Mouse (Mus musculus) C2C12 (cell line): ENCODE results near the gene Prkag3. TPM values are rescaled to one million over a fixed set of nuclear protein-coding genes. Genes with fewer than 3 reads are reported as not detected.

Experiments
- H3K27me3 ChIP-seq: one replicate; pipeline ENCODE4 v1.6.1; 2011; ENCODE audit not compliant: control insufficient read depth, insufficient read depth, insufficient read length
- H3K36me3 ChIP-seq: one replicate; pipeline ENCODE4 v1.6.1; 2011; ENCODE audit not compliant: control insufficient read depth, insufficient read depth
- H3K4me3 ChIP-seq: one replicate; pipeline ENCODE4 v1.5.1; 2011; ENCODE audit warnings: mild to moderate bottlenecking, control low read depth; ENCODE audit not compliant: poor library complexity, insufficient read depth, severe bottlenecking
- H3K79me2 ChIP-seq: one replicate; pipeline ENCODE4 v1.6.1; 2011; ENCODE audit not compliant: control insufficient read depth, insufficient read depth
- H3K79me3 ChIP-seq: one replicate; pipeline ENCODE4 v1.6.1; 2011; ENCODE audit warnings: low read depth, control low read depth
- H3ac ChIP-seq: one replicate; pipeline ENCODE3; 2011; ENCODE audit warnings: low read depth; ENCODE audit not compliant: control insufficient read depth, insufficient read length
- CEBPB ChIP-seq: IDR thresholded peaks from one replicate; pipeline ENCODE4 v1.6.1; 2011; ENCODE audit warnings: low read depth, mild to moderate bottlenecking, control low read depth, moderate library complexity
- CTCF ChIP-seq: IDR thresholded peaks from one replicate; pipeline ENCODE4 v1.5.1; 2011; ENCODE audit not compliant: control insufficient read depth, insufficient read depth, insufficient read length
- FOSL1 ChIP-seq: IDR thresholded peaks from one replicate; pipeline ENCODE4 v1.8.0; 2011; ENCODE audit warnings: mild to moderate bottlenecking, low read length; ENCODE audit not compliant: poor library complexity, insufficient read depth, severe bottlenecking
- MAX ChIP-seq: IDR thresholded peaks from one replicate; pipeline ENCODE4 v1.6.1; 2011; ENCODE audit warnings: mild to moderate bottlenecking, control low read depth
- MYOD1 ChIP-seq: IDR thresholded peaks from one replicate; pipeline ENCODE4 v1.6.1; 2011; ENCODE audit warnings: low read depth; ENCODE audit not compliant: control insufficient read depth, insufficient read length
- MYOG ChIP-seq: IDR thresholded peaks from one replicate; pipeline ENCODE4 v1.6.1; 2011; ENCODE audit not compliant: control insufficient read depth, insufficient read length; ENCODE audit errors: extremely low read depth
- USF1 ChIP-seq: IDR thresholded peaks from one replicate; pipeline ENCODE4 v1.6.1; 2011; ENCODE audit warnings: low read depth, mild to moderate bottlenecking, control low read depth, moderate library complexity
- long read RNA-seq, 2 experiments: library from polyadenylated mRNA; unstranded; transcript quantifications; one replicate each; pipeline ENCODE4 v2.0.0; 2019 to 2020
- polyA plus RNA-seq: library from polyadenylated mRNA; unstranded; fragments of >200 nt; fragmentation: generic; extraction: Trizol; gene quantifications from one replicate; pipeline ENCODE4 v1.2.1, GENCODE M21; 2012; ENCODE audit warnings: missing spikeins

The Prkag3 gene
- polyA plus RNA-seq = 0.66 TPM
- long read RNA-seq, experiment 1, partial matches to known transcripts = 2 of 4 reads
- long read RNA-seq, experiment 1, other reads (novel, unspliced or antisense) = 1 of 4 reads
- long read RNA-seq, experiment 2, partial matches to known transcripts = 0 of 8 reads
- long read RNA-seq, experiment 2, other reads (novel, unspliced or antisense) = 7 of 8 reads

DNA sequence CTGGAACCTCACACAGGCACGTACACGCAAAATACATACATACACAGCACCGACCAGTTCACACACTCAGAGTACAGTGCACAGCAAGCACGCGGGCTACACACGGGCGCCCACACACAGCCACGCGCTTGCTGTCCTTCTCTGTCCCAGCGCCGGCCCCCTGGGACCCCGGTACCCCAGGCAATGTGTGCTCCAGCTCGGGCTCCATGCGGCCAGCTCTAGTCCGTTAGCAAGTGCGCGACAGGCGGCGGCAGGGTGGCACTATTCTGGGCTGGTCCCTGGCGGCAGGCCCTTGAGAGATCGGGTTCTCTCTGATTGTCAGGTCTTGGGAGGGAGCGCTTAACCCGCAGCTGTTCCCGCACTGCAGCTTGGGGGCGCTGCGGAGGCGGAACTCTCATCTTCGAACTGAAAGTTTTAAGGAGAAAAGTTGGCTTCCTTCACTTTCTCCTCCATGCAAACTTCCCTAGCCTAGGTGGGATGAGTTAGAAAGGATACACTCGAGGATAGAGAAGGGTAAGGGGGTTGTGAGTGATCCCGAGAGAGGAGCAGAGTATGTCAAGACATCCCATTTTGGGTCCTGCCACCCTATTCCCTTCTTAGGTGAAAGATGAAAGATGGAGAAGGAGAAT is at the start of gene Prkag3:
Gene Prkag3, minus strand, starts transcription at position 579 of the 629 bp plus-strand sequence.
- Histone ChIP-seq H3ac (peak within 1 kb of the TSS; percentile 12), H3K36me3 (no peaks in the 10 kb centered on the region), H3K79me3 (no peaks in the 10 kb centered on the region), H3K4me3 (peak within 1 kb of the TSS; percentile 3), H3K79me2 (no peaks in the 10 kb centered on the region), H3K27me3 (no peaks in the 10 kb centered on the region)
- TF ChIP-seq FOSL1 = no peak
- peak; percentile 60 for TF ChIP-seq CTCF
- TF ChIP-seq MYOD1 = peak; percentile 40

DNA sequence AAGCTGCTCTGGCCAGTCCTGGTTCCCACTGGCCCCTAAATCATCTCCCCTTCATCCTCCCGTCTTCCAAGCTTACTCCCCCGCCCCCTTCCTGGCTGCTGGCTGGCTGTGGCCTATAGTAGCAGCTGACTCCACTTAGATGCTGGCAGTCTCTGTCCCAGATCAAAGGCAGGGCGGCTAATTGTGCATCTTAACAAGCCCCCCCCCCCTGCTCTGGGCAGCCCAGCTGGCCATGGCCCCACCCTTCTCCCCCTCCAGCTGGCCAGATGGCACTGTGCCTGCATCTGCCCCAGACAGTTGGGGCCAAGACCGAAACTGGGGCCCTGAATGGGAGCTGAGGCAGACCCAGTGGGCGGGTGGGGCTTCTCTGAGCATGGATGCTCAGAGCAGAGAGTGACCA is 48.4 kb upstream of the Prkag3 start:
- Histone ChIP-seq H3K36me3 (no peaks in the 10 kb centered on the region), H3K4me3 (no peak overlapping the region), H3K79me3 (peaks cover 1% of the 10 kb centered on the region), H3ac (no peak overlapping the region), H3K27me3 (no peaks in the 10 kb centered on the region), H3K79me2 (no peaks in the 10 kb centered on the region)
- TF ChIP-seq FOSL1 = no peak
- no peak for TF ChIP-seq CTCF
- no peak for TF ChIP-seq MYOG
- no peak for TF ChIP-seq MYOD1
- TF ChIP-seq CEBPB = no peak
- no peak for TF ChIP-seq MAX
- no peak for TF ChIP-seq USF1

DNA sequence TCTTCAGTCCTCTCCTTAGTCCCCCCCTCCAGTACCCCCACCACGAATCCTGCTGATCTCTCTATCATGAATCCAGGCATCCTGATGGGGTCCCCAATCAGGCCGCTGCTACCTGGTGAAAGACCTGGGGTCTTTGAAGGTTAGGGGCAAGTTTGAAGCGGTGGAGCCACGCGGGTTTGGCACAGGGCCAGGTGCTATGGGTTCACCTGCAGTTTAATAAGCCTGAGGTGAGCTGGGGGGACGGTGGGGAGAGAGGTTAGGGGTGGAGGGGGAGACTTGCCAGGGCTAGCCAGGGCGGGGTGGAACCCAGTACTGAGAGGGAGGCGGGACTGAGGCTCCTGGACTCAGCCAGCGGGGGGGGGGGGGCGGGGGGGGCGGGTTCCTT is 46.1 kb upstream of the Prkag3 start:
- no peaks in the 10 kb centered on the region for H3K79me2 ChIP-seq
- TF ChIP-seq MAX (no peak), CEBPB (no peak), MYOD1 (no peak)
- no peak overlapping the region for H3ac ChIP-seq
- no peaks in the 10 kb centered on the region for H3K36me3 ChIP-seq
- no peaks in the 10 kb centered on the region for H3K27me3 ChIP-seq
- H3K79me3 ChIP-seq = peaks cover 1% of the 10 kb centered on the region
- H3K4me3 ChIP-seq = no peak overlapping the region

DNA sequence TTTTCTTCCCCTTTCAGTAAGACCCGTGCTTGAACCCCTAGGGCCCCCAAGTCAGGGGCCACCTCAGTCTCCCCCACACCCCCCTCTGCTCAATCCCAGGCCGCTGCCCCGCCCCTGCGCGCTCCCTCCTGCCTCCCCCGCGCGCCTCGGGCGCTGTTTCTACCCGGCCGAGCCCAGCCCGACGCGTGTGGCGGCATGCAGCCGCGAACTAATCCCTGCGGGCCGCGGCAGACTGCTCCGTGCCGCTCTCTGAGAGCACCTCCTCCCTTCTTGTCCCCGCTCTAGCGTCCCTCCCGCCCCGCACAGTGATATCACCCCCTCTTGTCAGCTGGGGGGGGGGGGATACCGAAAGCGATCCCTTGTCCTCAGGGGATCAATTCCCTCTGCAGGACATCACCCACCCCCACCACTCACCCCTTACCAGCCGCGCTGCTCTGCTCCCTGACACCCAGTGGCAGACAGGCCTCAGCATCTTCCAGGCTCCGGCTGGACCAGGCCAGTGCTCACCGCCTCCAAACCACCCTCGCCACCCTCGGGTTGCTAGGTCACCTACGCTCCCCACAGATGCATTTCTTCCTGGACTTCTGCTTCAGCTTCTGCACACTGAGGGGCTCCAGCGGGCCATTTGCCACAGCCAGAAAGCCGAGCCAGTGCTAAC is 45.6 kb upstream of the Prkag3 start:
- peaks cover 1% of the 10 kb centered on the region for H3K79me3 ChIP-seq
- no peak overlapping the region for H3ac ChIP-seq
- no peak overlapping the region for H3K4me3 ChIP-seq
- no peaks in the 10 kb centered on the region for H3K27me3 ChIP-seq
- H3K36me3 ChIP-seq = no peaks in the 10 kb centered on the region
- TF ChIP-seq CEBPB = no peak
- TF ChIP-seq USF1 = no peak
- no peaks in the 10 kb centered on the region for H3K79me2 ChIP-seq

DNA sequence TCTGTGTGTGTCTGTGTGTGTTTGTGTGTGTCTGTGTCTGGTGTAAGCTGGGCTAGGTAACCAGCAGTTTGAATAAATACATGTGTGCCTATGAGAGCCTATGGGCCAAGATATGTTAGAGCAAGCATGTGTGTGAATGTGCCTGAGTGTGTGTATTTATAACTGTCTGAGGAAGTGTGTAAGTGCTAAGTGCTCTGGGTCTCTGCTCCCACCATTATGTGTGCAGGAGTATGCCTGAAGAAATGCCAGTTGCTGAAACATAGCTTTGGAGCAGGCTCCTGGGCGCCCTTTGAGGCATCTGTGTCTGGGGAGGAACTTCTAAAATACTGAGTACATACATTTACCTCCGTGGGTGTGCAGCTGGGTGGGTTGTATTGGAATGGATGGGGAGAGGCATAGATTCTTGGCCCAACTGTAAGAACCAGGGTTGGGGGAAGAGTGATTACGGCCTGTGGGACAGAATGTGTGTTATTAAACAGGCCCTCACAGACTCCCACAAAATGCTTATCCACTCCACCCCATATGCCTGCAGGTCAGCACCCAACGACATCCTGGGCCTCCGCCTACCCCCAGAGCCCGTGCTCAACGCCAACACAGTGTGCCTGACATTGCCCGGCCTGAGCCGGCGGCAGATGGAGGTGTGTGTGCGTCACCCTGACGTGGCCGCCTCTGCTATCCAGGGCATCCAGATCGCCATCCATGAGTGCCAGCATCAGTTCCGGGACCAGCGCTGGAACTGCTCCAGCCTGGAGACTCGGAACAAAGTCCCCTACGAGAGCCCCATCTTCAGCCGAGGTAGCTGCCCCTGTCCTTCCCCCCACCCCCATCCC is 44.0 kb upstream of the Prkag3 start:
- H3K79me2 ChIP-seq = no peaks in the 10 kb centered on the region
- H3K36me3 ChIP-seq = no peaks in the 10 kb centered on the region
- H3ac ChIP-seq = no peak overlapping the region
- no peaks in the 10 kb centered on the region for H3K27me3 ChIP-seq
- H3K79me3 ChIP-seq = peaks cover 1% of the 10 kb centered on the region
- TF ChIP-seq FOSL1 = no peak
- no peak for TF ChIP-seq MYOD1
- TF ChIP-seq USF1 = no peak
- TF ChIP-seq MYOG = no peak
- no peak for TF ChIP-seq CTCF
- TF ChIP-seq CEBPB = no peak
- no peak for TF ChIP-seq MAX
- peak overlapping the region; percentile 26 for H3K4me3 ChIP-seq

DNA sequence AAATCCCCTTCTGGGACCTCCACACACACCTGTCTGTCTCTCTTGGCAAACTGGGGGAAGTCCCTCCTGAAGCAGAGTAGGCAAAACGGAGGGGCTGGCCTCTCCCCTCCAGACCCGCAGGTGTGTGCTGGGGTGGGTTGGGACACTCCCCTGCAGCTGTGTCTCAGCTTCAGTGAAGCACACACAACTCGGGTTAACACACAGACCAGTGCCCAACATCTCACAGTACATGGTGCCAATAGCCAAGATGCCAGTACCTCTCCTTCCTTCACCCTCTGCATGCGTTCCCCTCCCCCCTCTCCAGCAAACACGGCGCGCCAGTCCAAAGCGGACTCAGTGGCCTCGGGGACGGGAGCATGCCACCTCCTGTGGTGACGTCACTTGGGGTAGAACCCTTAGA is 42.2 kb upstream of the Prkag3 start, which contains the start of gene Wnt10a:
Gene Wnt10a, plus strand, starts transcription at position 268 of the 400 bp plus-strand sequence.
- TF ChIP-seq CEBPB = no peak
- TF ChIP-seq FOSL1 = no peak
- peak within 1 kb of the TSS; percentile 26 for H3K4me3 ChIP-seq
- H3K79me2 ChIP-seq = no peaks in the 10 kb centered on the region
- H3K79me3 ChIP-seq = peaks cover 1% of the 10 kb centered on the region
- peak within 1 kb of the TSS; percentile 0 for H3ac ChIP-seq
- no peaks in the 10 kb centered on the region for H3K27me3 ChIP-seq
- H3K36me3 ChIP-seq = no peaks in the 10 kb centered on the region
